Mouse (Mus musculus): ENCODE results near the gene Mfsd13b.
"Not testable (repeated sequence)": the region's sequence is repeated elsewhere in the genome, so short reads cannot be mapped to it uniquely, and the experiment has no call there.

Gene Mfsd13b

GRCm38 (mm10) chr7:120982200-120982841, at the start of gene Mfsd13b, which contains the start of gene Cdr2:
Mfsd13b (plus strand) TSS chr7:120982509.
Cdr2 (minus strand) TSS chr7:120982312.
- CTCF ChIA-PET = no interaction called here

- CTCF ChIA-PET = no interaction called here
Observed at GRCm38 (mm10) chr7:120933110-120933509, 49.2 kb upstream of the Mfsd13b start.

GRCm38 (mm10) chr7:120933680-120934195, 48.6 kb upstream of the Mfsd13b start:
- CTCF ChIA-PET = no interaction called here

GRCm38 (mm10) chr7:120934716-120935115, 47.6 kb upstream of the Mfsd13b start:
- CTCF ChIA-PET = no interaction called here

- CTCF ChIA-PET = no interaction called here
Observed at GRCm38 (mm10) chr7:120936522-120936921, 45.8 kb upstream of the Mfsd13b start.

- CTCF ChIA-PET = no interaction called here
Observed at GRCm38 (mm10) chr7:120938206-120938605, 44.1 kb upstream of the Mfsd13b start.

GRCm38 (mm10) chr7:120940343-120940742, 42.0 kb upstream of the Mfsd13b start:
- CTCF ChIA-PET = no interaction called here

GRCm38 (mm10) chr7:120941214-120941613, 41.1 kb upstream of the Mfsd13b start:
- CTCF ChIA-PET = no interaction called here

- CTCF ChIA-PET = no interaction called here
Observed at GRCm38 (mm10) chr7:120942506-120942905, 39.8 kb upstream of the Mfsd13b start.

- CTCF ChIA-PET = interaction anchor here (0.7 kb wide), 1 partner anchor 134 kb away, joined by 15 read pairs; no protein-coding TSS in a partner anchor
Observed at GRCm38 (mm10) chr7:120943936-120944509, 38.3 kb upstream of the Mfsd13b start.

GRCm38 (mm10) chr7:120953591-120953990, 28.7 kb upstream of the Mfsd13b start:
- CTCF ChIA-PET = not testable (repeated sequence)

GRCm38 (mm10) chr7:120960116-120960515, 22.2 kb upstream of the Mfsd13b start:
- CTCF ChIA-PET = no interaction called here

- CTCF ChIA-PET = no interaction called here
Observed at GRCm38 (mm10) chr7:120960601-120961000, 21.7 kb upstream of the Mfsd13b start.

- CTCF ChIA-PET = no interaction called here
Observed at GRCm38 (mm10) chr7:120961893-120962292, 20.4 kb upstream of the Mfsd13b start.

- CTCF ChIA-PET = no interaction called here
Observed at GRCm38 (mm10) chr7:120963126-120963525, 19.2 kb upstream of the Mfsd13b start.

- CTCF ChIA-PET = no interaction called here
Observed at GRCm38 (mm10) chr7:120969221-120969620, 13.1 kb upstream of the Mfsd13b start.

- CTCF ChIA-PET = no interaction called here
Observed at GRCm38 (mm10) chr7:120970112-120970511, 12.2 kb upstream of the Mfsd13b start.

- CTCF ChIA-PET = interaction anchor here (0.7 kb wide), 1 partner anchor 39 kb away, joined by 5 read pairs; no protein-coding TSS in a partner anchor
Observed at GRCm38 (mm10) chr7:120972471-120972870, 9.8 kb upstream of the Mfsd13b start.

- CTCF ChIA-PET = no interaction called here
Observed at GRCm38 (mm10) chr7:120974001-120974400, 8.3 kb upstream of the Mfsd13b start.

GRCm38 (mm10) chr7:120977063-120977462, 5.2 kb upstream of the Mfsd13b start:
- CTCF ChIA-PET = no interaction called here

GRCm38 (mm10) chr7:120980041-120980440, 2.3 kb upstream of the Mfsd13b start:
- CTCF ChIA-PET = no interaction called here

- CTCF ChIA-PET = no interaction called here
Observed at GRCm38 (mm10) chr7:120980931-120981924, 1.1 kb upstream of the Mfsd13b start.
